Mouse (Mus musculus) embryonic facial prominence, embryonic 14.5 days (tissue): Measurements from ENCODE around the gene Sycp2. TPM values are rescaled to one million over a fixed set of nuclear protein-coding genes. Genes with fewer than 3 reads are reported as not detected.
"Not testable (repeated sequence)": the region's sequence is repeated elsewhere in the genome, so short reads cannot be mapped to it uniquely, and the experiment has no call there.

ENCODE experiments used
- ATAC-seq: fragments of 200-750 bp; cut with Nextera tagmentation; 2 replicates; pipeline ENCODE4 v1.8.0; 2017; ENCODE audit warnings: low read depth, moderate number of reproducible peaks, moderate TSS enrichment
- DNase-seq: peaks from one replicate; pipeline ENCODE4 v3.0.0-alpha.2; 2015; ENCODE audit warnings: low spot score
- H3K27ac ChIP-seq: fragments of 300-500 bp; sonication (generic); replicated peaks from 2 replicates; pipeline ENCODE4 v1.5.1; 2014; ENCODE audit warnings: low read depth, mild to moderate bottlenecking, low read length, moderate library complexity
- H3K27me3 ChIP-seq: fragments of 300-500 bp; sonication (generic); replicated peaks from 2 replicates; pipeline ENCODE4 v1.6.1; 2014; ENCODE audit warnings: low read length; ENCODE audit not compliant: control insufficient read depth, insufficient read depth
- H3K36me3 ChIP-seq: fragments of 300-500 bp; sonication (generic); 2 replicates; pipeline ENCODE4 v1.6.1; 2014; ENCODE audit warnings: low read length, mixed read lengths; ENCODE audit not compliant: control insufficient read depth, insufficient read depth
- H3K4me1 ChIP-seq: fragments of 300-500 bp; sonication (generic); 2 replicates; pipeline ENCODE4 v1.6.1; 2014; ENCODE audit warnings: antibody characterized with exemption, low read length; ENCODE audit not compliant: control insufficient read depth, insufficient read depth
- H3K4me2 ChIP-seq: fragments of 300-500 bp; sonication (generic); 2 replicates; pipeline ENCODE4 v1.6.1; 2014; ENCODE audit warnings: low read depth, mild to moderate bottlenecking, low read length, moderate library complexity, mixed read lengths
- H3K4me3 ChIP-seq: fragments of 300-500 bp; sonication (generic); 2 replicates; pipeline ENCODE4 v1.5.1; 2014; ENCODE audit warnings: low read depth, mild to moderate bottlenecking, low read length
- H3K9ac ChIP-seq: fragments of 300-500 bp; sonication (generic); 2 replicates; pipeline ENCODE4 v1.6.1; 2014; ENCODE audit warnings: low read depth, mild to moderate bottlenecking, low read length, moderate library complexity, mixed read lengths
- H3K9me3 ChIP-seq: fragments of 300-500 bp; sonication (generic); 2 replicates; pipeline ENCODE4 v1.6.1; 2016; ENCODE audit warnings: low read length; ENCODE audit not compliant: control insufficient read depth
- WGBS: fragments of 180-500 bp; shearing (Covaris S2); extraction: QIAGEN DNeasy Blood & Tissue Kit; methylation state at CpG from one replicate; pipeline ENCODE4 v1.1.7; 2014; 5-methylcytosine and 5-hydroxymethylcytosine counted together
- polyA plus RNA-seq: library from polyadenylated mRNA; unstranded; fragments of >200 nt; fragmentation: Nextera tagmentation; extraction: Ambion mirVana; gene quantifications from 2 replicates; pipeline ENCODE4 v1.2.1, GENCODE M21; 2014

Gene Sycp2
- polyA plus RNA-seq, 1 experiment from 2014 or later, result 0.18 TPM

DNA sequence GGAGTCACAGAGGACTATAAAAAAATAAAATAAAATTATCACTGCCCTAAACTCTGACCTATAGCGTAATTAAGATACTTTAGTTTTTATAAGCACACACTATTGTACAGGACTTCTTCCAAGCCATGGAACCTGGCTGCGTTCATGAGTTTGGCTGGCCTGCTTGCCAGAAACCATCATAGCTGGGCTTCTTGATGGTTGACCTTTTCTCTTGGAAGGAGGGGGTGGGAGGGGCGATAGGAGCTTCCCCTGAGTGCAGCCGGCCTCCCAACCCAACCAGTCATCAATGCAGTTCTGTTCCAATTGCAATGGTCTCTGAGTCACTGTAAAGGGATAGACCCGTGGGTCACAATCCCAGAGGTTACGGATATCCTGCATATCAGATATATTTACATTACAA lies 2.8 kb upstream of the Sycp2 start:
- no peaks in the 10 kb centered on the region for H3K36me3 ChIP-seq
- no peak overlapping the region for H3K4me3 ChIP-seq
- DNase-seq (no peak), ATAC-seq (no peak)
- H3K4me1 ChIP-seq, result peaks cover 6% of the 10 kb centered on the region
- no peak overlapping the region for H3K4me2 ChIP-seq
- H3K27ac ChIP-seq, result no peak overlapping the region
- WGBS, result 69% methylated on average over 6 of the region's 6 CpGs
- H3K9ac ChIP-seq, result no peak overlapping the region
- peaks cover 24% of the 10 kb centered on the region for H3K27me3 ChIP-seq
- no peaks in the 10 kb centered on the region for H3K9me3 ChIP-seq

DNA sequence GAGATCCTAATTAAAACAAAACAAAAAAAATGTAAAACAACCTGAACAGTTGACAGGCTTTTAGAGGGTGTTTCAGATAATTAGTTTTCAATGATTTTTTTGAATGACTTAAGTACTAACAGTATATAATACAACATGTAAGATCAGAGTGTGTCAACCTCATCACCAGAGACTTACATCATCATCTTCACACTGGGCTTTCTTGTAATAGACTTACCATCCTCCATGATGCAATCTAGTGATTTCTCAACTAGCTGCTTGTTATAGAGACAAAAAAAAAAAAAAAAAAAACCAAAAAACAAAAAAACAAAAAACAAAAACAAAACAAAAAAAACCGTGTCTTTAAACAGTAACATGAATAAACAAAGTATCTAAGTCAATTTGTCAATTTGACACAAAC lies 1.5 kb upstream of the Sycp2 start:
- Histone ChIP-seq H3K4me1 (no peaks in the 10 kb centered on the region; the same call in none of the 2 replicates), H3K4me3 (no peak overlapping the region), H3K4me2 (no peak overlapping the region), H3K36me3 (no peaks in the 10 kb centered on the region), H3K9me3 (no peaks in the 10 kb centered on the region), H3K27ac (no peak overlapping the region), H3K27me3 (peaks cover 23% of the 10 kb centered on the region), H3K9ac (no peak overlapping the region)
- DNase-seq, result no peak
- WGBS, result 46% methylated on average over 1 of the region's 1 CpGs
- ATAC-seq, result no peak

DNA sequence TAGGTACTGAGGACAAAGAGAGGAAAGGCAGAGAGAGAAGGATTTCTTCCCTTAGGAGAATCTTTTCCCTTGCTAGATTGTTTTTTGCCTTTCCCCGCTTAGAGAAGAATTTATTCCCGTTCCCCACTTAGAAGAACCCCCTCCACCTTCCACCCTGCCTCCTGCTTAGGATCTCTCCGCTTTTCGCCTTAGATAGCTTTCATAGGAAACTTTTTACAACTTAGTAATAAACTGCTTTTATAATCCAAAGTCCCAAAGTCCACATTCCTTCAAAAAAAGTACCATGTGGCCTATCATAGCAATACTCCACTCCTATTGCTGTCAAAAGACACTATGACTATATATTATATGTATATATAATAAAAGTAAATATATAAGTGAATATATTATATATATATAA lies 64.9 kb downstream of the Sycp2 start:
- H3K27me3 ChIP-seq, result no peaks in the 10 kb centered on the region
- H3K36me3 ChIP-seq, result no peaks in the 10 kb centered on the region
- no peaks in the 10 kb centered on the region for H3K4me1 ChIP-seq
- no peaks in the 10 kb centered on the region for H3K9me3 ChIP-seq
- WGBS, result 78% methylated on average over 4 of the region's 4 CpGs
- no peak overlapping the region for H3K4me2 ChIP-seq
- no peak for ATAC-seq
- DNase-seq, result no peak
- no peak overlapping the region for H3K4me3 ChIP-seq
- H3K9ac ChIP-seq, result no peak overlapping the region
- no peak overlapping the region for H3K27ac ChIP-seq

DNA sequence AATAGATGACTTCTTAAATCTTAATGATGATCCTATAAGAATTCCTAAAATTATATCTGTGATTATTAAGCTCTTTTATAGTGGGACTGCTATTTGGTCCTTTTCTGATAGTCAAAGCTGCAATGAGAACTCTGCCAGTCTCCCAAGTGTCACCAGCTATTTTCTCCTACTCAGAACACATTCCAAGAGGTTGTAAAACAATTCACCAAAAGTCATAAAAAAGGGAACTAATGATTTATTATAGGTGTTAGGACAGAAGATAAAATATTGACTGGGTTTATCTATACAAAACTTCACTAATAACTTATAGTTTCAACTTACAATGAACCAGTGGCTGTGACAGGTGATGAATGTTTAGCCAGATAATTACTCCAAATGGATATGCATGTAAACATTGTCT lies 65.4 kb downstream of the Sycp2 start:
- not testable (repeated sequence) for ATAC-seq, H3K36me3 ChIP-seq, H3K27ac ChIP-seq, H3K4me1 ChIP-seq, H3K9ac ChIP-seq, H3K9me3 ChIP-seq, H3K4me2 ChIP-seq, H3K27me3 ChIP-seq, H3K4me3 ChIP-seq, DNase-seq

DNA sequence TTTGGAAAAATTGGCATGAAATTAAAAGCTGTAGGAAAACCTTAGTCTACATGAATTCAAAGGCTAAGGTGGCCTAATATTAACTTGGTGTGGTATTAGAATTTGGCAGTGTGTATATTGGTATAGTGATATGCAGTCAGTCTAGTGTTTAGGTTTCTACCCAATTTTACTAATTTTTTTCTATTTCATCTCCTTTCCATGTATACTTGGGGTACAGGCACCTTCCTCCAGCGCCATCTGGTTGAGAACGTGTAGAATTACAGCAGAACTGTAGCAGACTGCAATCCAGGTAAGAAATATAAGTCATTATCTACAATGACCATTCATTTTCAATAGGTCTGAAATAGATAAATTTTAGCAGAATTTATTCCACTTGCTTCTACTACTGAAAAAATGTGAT lies 68.4 kb downstream of the Sycp2 start:
- ATAC-seq (no peak), DNase-seq (no peak)
- H3K27me3 ChIP-seq, result no peaks in the 10 kb centered on the region
- no peaks in the 10 kb centered on the region for H3K4me1 ChIP-seq
- H3K4me3 ChIP-seq, result no peak overlapping the region
- no peak overlapping the region for H3K9ac ChIP-seq
- no peaks in the 10 kb centered on the region for H3K36me3 ChIP-seq
- no peak overlapping the region for H3K27ac ChIP-seq
- WGBS, result 2% methylated on average over 2 of the region's 2 CpGs
- H3K9me3 ChIP-seq, result no peaks in the 10 kb centered on the region
- no peak overlapping the region for H3K4me2 ChIP-seq

DNA sequence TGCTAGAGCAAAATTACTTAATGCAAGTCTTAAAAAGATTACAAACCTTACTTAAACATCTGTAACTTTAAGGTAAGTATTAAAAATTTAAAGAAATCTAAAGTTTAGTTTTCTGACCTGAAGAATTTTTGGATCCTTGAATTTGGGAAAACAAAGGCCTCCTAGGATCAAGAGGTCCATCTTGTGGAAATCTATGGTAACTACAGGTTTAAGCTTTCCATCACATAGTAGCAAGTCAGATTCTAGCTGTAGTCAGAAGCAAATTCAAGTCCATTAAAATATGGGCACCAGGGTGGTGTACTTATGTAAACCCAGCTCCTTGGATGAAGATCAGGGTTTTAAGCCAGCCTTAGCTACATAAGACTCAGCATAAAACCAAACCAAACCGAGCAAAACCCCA lies 69.6 kb downstream of the Sycp2 start:
- DNase-seq, result no peak

DNA sequence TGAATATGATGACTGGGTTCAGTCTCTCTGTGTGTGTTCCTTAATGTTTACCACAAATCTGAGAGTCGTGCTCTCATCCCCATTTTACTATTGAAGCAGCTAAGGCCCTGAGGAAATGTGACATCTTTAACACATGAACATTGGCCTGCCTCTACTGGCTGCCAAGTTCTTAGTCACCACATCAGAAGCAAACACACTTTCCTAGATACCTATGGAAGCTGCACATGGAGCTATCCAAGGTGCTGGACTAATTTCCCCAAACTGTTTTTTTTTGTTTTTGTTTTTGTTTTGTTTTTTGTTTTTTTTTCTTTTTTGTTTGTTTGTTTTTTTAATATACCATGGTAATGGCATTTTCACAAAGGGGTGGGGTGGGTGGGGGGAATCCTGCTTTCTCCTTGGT lies 77.5 kb downstream of the Sycp2 start:
- Histone ChIP-seq H3K4me3 (no peak overlapping the region), H3K27me3 (no peaks in the 10 kb centered on the region), H3K36me3 (no peaks in the 10 kb centered on the region), H3K27ac (no peak overlapping the region), H3K4me2 (no peak overlapping the region), H3K9ac (no peak overlapping the region), H3K4me1 (peaks cover 5% of the 10 kb centered on the region; the same call in 1 of the 2 replicates), H3K9me3 (no peaks in the 10 kb centered on the region)
- ATAC-seq, result no peak
- 53% methylated on average over 1 of the region's 1 CpGs for WGBS
- peak; percentile 63 for DNase-seq

More for the DNA sequence above, 69.6 kb downstream of the Sycp2 start:
- Histone ChIP-seq H3K9ac (no peak overlapping the region), H3K27ac (no peak overlapping the region), H3K9me3 (no peaks in the 10 kb centered on the region), H3K27me3 (no peaks in the 10 kb centered on the region), H3K4me1 (no peaks in the 10 kb centered on the region), H3K36me3 (no peaks in the 10 kb centered on the region), H3K4me3 (no peak overlapping the region), H3K4me2 (no peak overlapping the region)
- 26% methylated on average over 1 of the region's 1 CpGs for WGBS
- ATAC-seq, result no peak

DNA sequence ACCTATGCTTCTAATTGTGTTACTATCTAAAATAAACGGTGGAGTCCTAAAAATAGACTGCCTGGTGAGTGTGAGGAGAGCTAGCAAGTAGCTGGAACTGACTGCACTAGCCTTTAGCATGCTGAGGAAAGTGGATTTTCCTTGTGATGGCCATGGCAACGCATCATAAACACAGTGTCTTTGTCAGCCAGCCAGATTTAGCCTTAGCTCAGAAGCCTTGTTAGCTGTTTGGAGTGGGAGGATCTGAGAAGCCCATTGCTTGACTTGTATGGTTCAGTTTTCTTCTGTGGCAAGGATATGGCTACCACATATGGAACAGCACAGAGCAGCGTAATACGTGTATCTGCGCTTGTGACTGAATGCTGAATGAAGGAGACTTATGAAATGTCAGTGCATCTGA lies 77.9 kb downstream of the Sycp2 start:
- DNase-seq, result no peak
- H3K9ac ChIP-seq, result no peak overlapping the region
- WGBS, result 82% methylated on average over 5 of the region's 5 CpGs
- no peaks in the 10 kb centered on the region for H3K36me3 ChIP-seq
- H3K27ac ChIP-seq, result no peak overlapping the region
- H3K4me1 ChIP-seq, result peaks cover 5% of the 10 kb centered on the region; the same call in 1 of the 2 replicates
- no peaks in the 10 kb centered on the region for H3K27me3 ChIP-seq
- H3K4me2 ChIP-seq, result no peak overlapping the region
- H3K4me3 ChIP-seq, result no peak overlapping the region
- ATAC-seq, result no peak
- no peaks in the 10 kb centered on the region for H3K9me3 ChIP-seq

DNA sequence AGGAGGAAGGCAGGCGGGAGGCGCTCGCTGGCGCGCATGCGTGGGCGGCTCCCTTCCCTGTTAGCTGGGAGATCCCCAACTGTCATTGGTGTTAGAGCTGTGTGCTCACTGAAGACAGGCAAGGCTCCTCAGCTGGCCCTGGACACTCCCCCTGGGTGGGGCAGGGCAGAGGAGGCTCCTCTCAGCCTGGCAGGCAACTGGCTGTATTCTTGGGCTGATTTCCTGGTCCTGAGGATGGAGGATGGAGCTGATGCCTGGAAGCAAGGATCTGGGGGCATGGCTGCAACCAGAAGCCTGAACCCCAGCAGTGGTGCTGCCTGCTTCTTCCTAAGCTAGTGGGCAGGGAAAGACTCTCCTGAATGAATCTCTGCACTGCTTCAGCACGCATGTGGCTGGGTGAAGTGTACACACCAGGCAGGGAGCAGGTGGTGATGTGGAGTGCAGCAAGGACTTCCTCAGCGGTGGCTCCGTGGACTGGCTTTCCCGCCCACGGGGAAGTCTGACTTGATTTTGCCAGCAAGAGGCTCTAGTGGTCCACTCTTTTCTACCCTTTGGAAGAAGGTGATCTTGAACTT lies 79.9 kb downstream of the Sycp2 start:
- Histone ChIP-seq H3K4me1 (peaks cover 5% of the 10 kb centered on the region; the same call in 1 of the 2 replicates), H3K36me3 (no peaks in the 10 kb centered on the region), H3K27ac (no peak overlapping the region), H3K27me3 (no peaks in the 10 kb centered on the region), H3K4me2 (no peak overlapping the region), H3K4me3 (no peak overlapping the region), H3K9me3 (no peaks in the 10 kb centered on the region), H3K9ac (no peak overlapping the region)
- WGBS, result 13% methylated on average over 12 of the region's 12 CpGs
- DNase-seq, result peak; percentile 80
- peak; percentile 95 for ATAC-seq
